Mouse (Mus musculus): ENCODE measurements around the gene Tspan13. TPM values are rescaled to one million over a fixed set of nuclear protein-coding genes. Genes with fewer than 3 reads are reported as not detected.

Gene Tspan13
- polyA plus RNA-seq, 1 experiment from 2014 or later = 132 TPM

- Histone ChIP-seq H3K27ac (ENCODE audit: low read length) (no peak overlapping the region), H3K9ac (replicated peaks; ENCODE audit: low read depth, low read length) (no peak overlapping the region)
Measured at GRCm38 (mm10) chr12:35983472-35983871, 58.8 kb downstream of the Tspan13 start.

GRCm38 (mm10) chr12:35981732-35982360, 60.5 kb downstream of the Tspan13 start:
- no peak overlapping the region for H3K4me2 ChIP-seq (replicated peaks; ENCODE audit: low read depth, low read length)
- H3K9ac ChIP-seq (replicated peaks; ENCODE audit: low read depth, low read length) = no peak overlapping the region
- H3K36me3 ChIP-seq (ENCODE audit: control insufficient read depth, insufficient read depth, low read length) = no peaks in the 10 kb centered on the region
- no peaks in the 10 kb centered on the region for H3K9me3 ChIP-seq (ENCODE audit: control insufficient read depth, low read depth, low read length)
- H3K4me3 ChIP-seq (ENCODE audit: low read depth, low read length) = no peak overlapping the region
- WGBS = 28% methylated on average over 6 of the region's 6 CpGs
- no peak overlapping the region for H3K27ac ChIP-seq (ENCODE audit: low read length)
- no peaks in the 10 kb centered on the region for H3K27me3 ChIP-seq (ENCODE audit: control insufficient read depth, insufficient read depth, low read length)
- ATAC-seq (ENCODE audit: insufficient number of reproducible peaks, insufficient read depth, low FRiP score, low read depth) = peak; percentile 83
- H3K4me1 ChIP-seq (ENCODE audit: control insufficient read depth, insufficient read depth, low read length) = peaks cover 5% of the 10 kb centered on the region; the same call in 1 of the 2 replicates

More at GRCm38 (mm10) chr12:35983472-35983871, 58.8 kb downstream of the Tspan13 start:
- Histone ChIP-seq H3K9me3 (ENCODE audit: control insufficient read depth, low read depth, low read length) (no peaks in the 10 kb centered on the region), H3K27me3 (ENCODE audit: control insufficient read depth, insufficient read depth, low read length) (no peaks in the 10 kb centered on the region), H3K4me3 (ENCODE audit: low read depth, low read length) (no peak overlapping the region), H3K4me2 (replicated peaks; ENCODE audit: low read depth, low read length) (no peak overlapping the region), H3K36me3 (ENCODE audit: control insufficient read depth, insufficient read depth, low read length) (no peaks in the 10 kb centered on the region), H3K4me1 (ENCODE audit: control insufficient read depth, insufficient read depth, low read length) (peaks cover 5% of the 10 kb centered on the region; the same call in 1 of the 2 replicates)
- 91% methylated on average over 9 of the region's 9 CpGs for WGBS
- ATAC-seq (ENCODE audit: insufficient number of reproducible peaks, insufficient read depth, low FRiP score, low read depth) = no peak

- no peak overlapping the region for H3K9ac ChIP-seq (replicated peaks; ENCODE audit: low read depth, low read length)
- no peaks in the 10 kb centered on the region for H3K36me3 ChIP-seq (ENCODE audit: control insufficient read depth, insufficient read depth, low read length)
- H3K27me3 ChIP-seq (ENCODE audit: control insufficient read depth, insufficient read depth, low read length) = no peaks in the 10 kb centered on the region
- no peak overlapping the region for H3K4me2 ChIP-seq (replicated peaks; ENCODE audit: low read depth, low read length)
- ATAC-seq (ENCODE audit: insufficient number of reproducible peaks, insufficient read depth, low FRiP score, low read depth) = peak; percentile 89
- no peak overlapping the region for H3K4me3 ChIP-seq (ENCODE audit: low read depth, low read length)
- peaks cover 5% of the 10 kb centered on the region; the same call in 1 of the 2 replicates for H3K4me1 ChIP-seq (ENCODE audit: control insufficient read depth, insufficient read depth, low read length)
- no peak overlapping the region for H3K27ac ChIP-seq (ENCODE audit: low read length)
- no peaks in the 10 kb centered on the region for H3K9me3 ChIP-seq (ENCODE audit: control insufficient read depth, low read depth, low read length)
- WGBS = 57% methylated on average over 5 of the region's 5 CpGs
Measured at GRCm38 (mm10) chr12:35979625-35980024, 62.7 kb downstream of the Tspan13 start.

GRCm38 (mm10) chr12:35977633-35978246, 64.6 kb downstream of the Tspan13 start:
- no peak overlapping the region for H3K9ac ChIP-seq (replicated peaks; ENCODE audit: low read depth, low read length)
- H3K4me1 ChIP-seq (ENCODE audit: control insufficient read depth, insufficient read depth, low read length) = peaks cover 5% of the 10 kb centered on the region; the same call in 1 of the 2 replicates
- 45% methylated on average over 6 of the region's 6 CpGs for WGBS
- no peak for ATAC-seq (ENCODE audit: insufficient number of reproducible peaks, insufficient read depth, low FRiP score, low read depth)
- no peaks in the 10 kb centered on the region for H3K27me3 ChIP-seq (ENCODE audit: control insufficient read depth, insufficient read depth, low read length)
- no peak overlapping the region for H3K4me3 ChIP-seq (ENCODE audit: low read depth, low read length)
- no peak overlapping the region for H3K4me2 ChIP-seq (replicated peaks; ENCODE audit: low read depth, low read length)
- no peaks in the 10 kb centered on the region for H3K36me3 ChIP-seq (ENCODE audit: control insufficient read depth, insufficient read depth, low read length)
- no peaks in the 10 kb centered on the region for H3K9me3 ChIP-seq (ENCODE audit: control insufficient read depth, low read depth, low read length)
- H3K27ac ChIP-seq (ENCODE audit: low read length) = no peak overlapping the region

- Histone ChIP-seq H3K4me1 (ENCODE audit: control insufficient read depth, insufficient read depth, low read length) (no peaks in the 10 kb centered on the region), H3K9me3 (ENCODE audit: control insufficient read depth, low read depth, low read length) (no peaks in the 10 kb centered on the region), H3K4me3 (ENCODE audit: low read depth, low read length) (no peak overlapping the region), H3K9ac (replicated peaks; ENCODE audit: low read depth, low read length) (no peak overlapping the region), H3K36me3 (ENCODE audit: control insufficient read depth, insufficient read depth, low read length) (no peaks in the 10 kb centered on the region), H3K4me2 (replicated peaks; ENCODE audit: low read depth, low read length) (no peak overlapping the region), H3K27me3 (ENCODE audit: control insufficient read depth, insufficient read depth, low read length) (no peaks in the 10 kb centered on the region), H3K27ac (ENCODE audit: low read length) (no peak overlapping the region)
- ATAC-seq (ENCODE audit: insufficient number of reproducible peaks, insufficient read depth, low FRiP score, low read depth) = no peak
- 81% methylated on average over 3 of the region's 3 CpGs for WGBS
Measured at GRCm38 (mm10) chr12:35975898-35976297, 66.4 kb downstream of the Tspan13 start.

GRCm38 (mm10) chr12:35966768-35967141, 75.5 kb downstream of the Tspan13 start:
- no peak for ATAC-seq (ENCODE audit: insufficient number of reproducible peaks, insufficient read depth, low FRiP score, low read depth)
- no peak overlapping the region for H3K4me3 ChIP-seq (ENCODE audit: low read depth, low read length)

GRCm38 (mm10) chr12:35966098-35966767, 76.1 kb downstream of the Tspan13 start:
- H3K4me2 ChIP-seq (replicated peaks; ENCODE audit: low read depth, low read length) = no peak overlapping the region
- no peaks in the 10 kb centered on the region for H3K9me3 ChIP-seq (ENCODE audit: control insufficient read depth, low read depth, low read length)
- no peak overlapping the region for H3K9ac ChIP-seq (replicated peaks; ENCODE audit: low read depth, low read length)
- no peaks in the 10 kb centered on the region for H3K36me3 ChIP-seq (ENCODE audit: control insufficient read depth, insufficient read depth, low read length)
- no peak overlapping the region; the same call in 1 of the 2 replicates for H3K27ac ChIP-seq (ENCODE audit: low read length)
- H3K27me3 ChIP-seq (ENCODE audit: control insufficient read depth, insufficient read depth, low read length) = no peaks in the 10 kb centered on the region
- H3K4me3 ChIP-seq (ENCODE audit: low read depth, low read length) = no peak overlapping the region
- ATAC-seq (ENCODE audit: insufficient number of reproducible peaks, insufficient read depth, low FRiP score, low read depth) = no peak
- WGBS = 45% methylated on average over 7 of the region's 7 CpGs
- H3K4me1 ChIP-seq (ENCODE audit: control insufficient read depth, insufficient read depth, low read length) = no peaks in the 10 kb centered on the region

More at GRCm38 (mm10) chr12:35966768-35967141, 75.5 kb downstream of the Tspan13 start:
- no peaks in the 10 kb centered on the region for H3K27me3 ChIP-seq (ENCODE audit: control insufficient read depth, insufficient read depth, low read length)
- no peak overlapping the region for H3K4me2 ChIP-seq (replicated peaks; ENCODE audit: low read depth, low read length)
- 57% methylated on average over 7 of the region's 7 CpGs for WGBS
- H3K27ac ChIP-seq (ENCODE audit: low read length) = peak overlapping the region; percentile 23; the same call in 1 of the 2 replicates
- H3K9me3 ChIP-seq (ENCODE audit: control insufficient read depth, low read depth, low read length) = no peaks in the 10 kb centered on the region
- H3K4me1 ChIP-seq (ENCODE audit: control insufficient read depth, insufficient read depth, low read length) = no peaks in the 10 kb centered on the region
- H3K36me3 ChIP-seq (ENCODE audit: control insufficient read depth, insufficient read depth, low read length) = no peaks in the 10 kb centered on the region
- no peak overlapping the region for H3K9ac ChIP-seq (replicated peaks; ENCODE audit: low read depth, low read length)
